Mouse (Mus musculus): ENCODE measurements around the gene Ralgapa1.
"Not testable (repeated sequence)": the region's sequence is repeated elsewhere in the genome, so short reads cannot be mapped to it uniquely, and the experiment has no call there.

Ralgapa1 gene

DNA sequence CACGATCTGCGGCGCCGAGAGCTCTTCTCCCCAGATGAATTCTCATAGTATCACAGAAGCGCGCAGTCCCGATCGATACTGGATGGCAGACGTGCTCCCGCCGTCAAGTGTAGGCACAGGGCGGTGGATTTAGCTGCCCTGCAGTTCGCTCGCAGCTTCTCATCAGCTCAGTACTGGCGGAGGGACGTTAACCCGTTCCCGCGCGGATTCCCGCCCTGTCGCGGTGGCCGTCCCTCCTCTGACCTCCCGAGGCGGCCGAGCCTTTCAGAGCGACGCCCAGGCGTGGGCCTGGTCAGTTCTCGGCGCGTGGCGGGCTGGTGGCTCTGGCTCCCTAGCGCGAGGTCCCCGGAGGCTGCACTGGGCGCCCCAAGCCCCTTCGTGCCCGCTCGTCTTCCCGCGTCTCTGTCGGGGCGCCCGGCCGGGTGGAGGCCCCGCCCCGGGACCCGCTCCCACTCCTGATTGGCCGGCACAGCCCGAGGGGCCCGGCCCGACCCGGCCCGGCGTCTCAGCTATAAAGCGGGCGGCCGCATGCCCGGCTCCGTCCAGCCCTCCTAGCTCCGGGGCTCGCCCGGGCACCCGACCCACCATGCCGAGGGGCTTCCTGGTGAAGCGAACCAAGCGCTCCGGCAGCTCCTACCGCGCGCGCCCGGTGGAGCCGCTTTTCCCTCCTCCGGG, 221.9 kb downstream of the Ralgapa1 start, which contains the start of gene Insm2:
TSS of gene Insm2 (plus strand) at position 541 of the 675 bp plus-strand sequence.
- DNase-seq (ENCODE audit: low read depth, low spot score) = no peak

DNA sequence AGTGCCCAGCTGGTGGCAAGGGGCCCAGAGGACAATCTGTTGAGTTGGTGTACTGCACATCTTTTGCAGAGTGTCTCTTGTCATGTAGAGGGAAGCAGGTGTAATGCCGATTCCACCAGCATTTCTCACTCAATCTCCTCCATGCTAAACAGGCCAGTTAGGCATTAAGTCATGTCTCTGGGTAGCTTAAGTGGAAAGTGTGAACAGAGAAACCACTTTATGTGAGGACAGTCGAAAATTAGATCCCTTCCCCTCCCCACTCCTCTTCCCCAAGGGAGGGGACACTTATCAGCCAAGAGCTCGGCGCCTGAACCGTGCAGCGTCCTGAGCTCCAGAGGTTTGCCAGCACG, 222.5 kb downstream of the Ralgapa1 start:
- no peak for DNase-seq (ENCODE audit: low read depth, low spot score)

DNA sequence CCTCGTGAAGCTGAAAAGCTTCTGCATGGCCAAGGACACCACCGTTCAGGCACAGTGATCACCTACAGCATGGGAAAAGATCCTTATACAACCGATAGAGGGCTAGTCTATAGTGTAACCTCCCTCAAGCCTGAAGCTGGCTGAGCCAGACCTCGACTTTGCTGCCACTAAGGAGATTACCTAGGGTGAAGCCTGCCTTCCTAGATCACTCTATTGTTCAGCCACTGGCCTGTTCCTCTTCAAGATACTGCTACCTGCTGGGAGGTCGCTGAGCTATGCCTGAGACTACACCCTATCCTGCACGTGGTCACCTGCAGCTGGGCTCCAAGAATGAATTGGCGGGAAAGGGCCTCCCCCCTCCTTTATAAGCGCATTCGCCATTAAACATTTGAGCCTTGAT, 234.0 kb downstream of the Ralgapa1 start:
- DNase-seq (ENCODE audit: low read depth, low spot score) = not testable (repeated sequence)

DNA sequence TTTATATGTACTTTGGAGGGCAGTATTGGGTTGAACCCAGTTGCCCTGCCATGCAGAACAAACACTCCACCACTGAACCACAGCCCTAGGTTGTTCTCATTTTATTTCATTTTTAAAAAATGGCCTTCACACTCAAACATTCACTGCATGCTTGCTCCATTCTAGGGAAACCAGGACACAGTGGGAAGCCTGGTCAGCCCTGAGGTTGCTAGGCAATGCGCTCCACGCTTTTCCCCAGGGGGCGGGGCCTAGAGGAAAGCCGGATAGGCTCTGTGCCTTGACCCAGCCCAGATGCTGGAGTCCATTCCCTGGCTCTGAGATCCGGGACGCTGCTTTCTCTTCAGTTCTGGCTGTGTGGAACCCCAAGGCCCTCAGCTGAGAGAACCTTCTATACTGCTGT, 247.2 kb downstream of the Ralgapa1 start:
- DNase-seq (ENCODE audit: low read depth, low spot score) = no peak

DNA sequence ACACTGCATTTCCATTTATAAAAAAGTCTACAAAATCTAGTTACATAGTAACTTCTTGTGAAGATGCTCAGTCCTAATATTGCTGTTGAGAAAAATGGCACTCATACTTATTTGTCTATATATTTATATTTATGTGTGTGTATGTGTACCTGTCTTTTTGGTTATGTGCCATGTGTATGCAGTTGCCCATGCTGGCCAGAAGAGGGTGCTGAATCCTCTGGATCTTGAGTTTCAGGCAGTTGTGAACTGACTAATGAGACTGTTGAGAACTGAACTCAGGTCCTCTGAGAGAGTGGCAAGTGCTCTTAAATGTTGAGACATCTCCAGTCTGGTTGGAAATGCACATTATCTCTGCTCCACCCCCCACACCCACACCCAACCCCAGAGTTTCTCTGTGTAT, 247.9 kb downstream of the Ralgapa1 start:
- DNase-seq (ENCODE audit: low read depth, low spot score) = peak; percentile 34

DNA sequence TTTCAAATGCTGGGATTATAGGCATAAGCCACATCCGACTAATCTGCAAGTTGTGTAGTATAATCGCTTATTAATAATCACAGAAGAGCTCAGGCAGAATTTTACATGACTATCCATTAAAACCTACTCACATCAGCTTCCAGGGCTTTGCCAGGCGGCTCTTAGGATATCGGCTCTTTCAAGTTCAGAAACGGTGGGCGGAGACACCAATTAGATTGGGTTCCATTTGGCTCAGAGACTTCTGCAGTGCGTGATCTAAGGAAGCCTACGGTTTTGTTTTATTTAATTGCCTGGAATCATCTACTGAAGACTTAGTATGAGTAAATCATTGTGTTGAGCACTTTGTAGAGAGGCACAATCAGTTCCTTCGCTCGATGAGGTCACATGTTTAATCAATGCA, 249.3 kb downstream of the Ralgapa1 start:
- DNase-seq (ENCODE audit: low read depth, low spot score) = no peak

DNA sequence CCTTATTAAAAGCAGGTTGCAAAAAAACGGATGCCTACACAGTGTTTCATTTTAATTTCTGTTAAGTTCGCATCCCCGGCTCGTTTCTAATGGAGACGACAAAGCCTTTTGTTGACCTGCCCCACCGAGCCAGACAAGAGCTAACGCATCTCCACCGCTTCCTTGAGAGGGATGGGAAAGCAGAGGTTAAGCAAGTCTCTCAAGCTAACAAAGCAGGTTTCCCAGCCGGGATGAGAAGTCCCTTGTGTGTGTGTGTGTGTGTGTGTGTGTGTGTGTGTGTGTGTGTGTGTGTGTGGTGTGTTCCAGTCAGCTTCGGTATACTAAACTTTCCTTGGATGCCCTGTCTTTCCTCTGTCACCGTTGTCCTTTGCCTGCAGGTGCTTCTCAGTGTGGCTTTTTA, 249.8 kb downstream of the Ralgapa1 start:
- no peak for DNase-seq (ENCODE audit: low read depth, low spot score)

DNA sequence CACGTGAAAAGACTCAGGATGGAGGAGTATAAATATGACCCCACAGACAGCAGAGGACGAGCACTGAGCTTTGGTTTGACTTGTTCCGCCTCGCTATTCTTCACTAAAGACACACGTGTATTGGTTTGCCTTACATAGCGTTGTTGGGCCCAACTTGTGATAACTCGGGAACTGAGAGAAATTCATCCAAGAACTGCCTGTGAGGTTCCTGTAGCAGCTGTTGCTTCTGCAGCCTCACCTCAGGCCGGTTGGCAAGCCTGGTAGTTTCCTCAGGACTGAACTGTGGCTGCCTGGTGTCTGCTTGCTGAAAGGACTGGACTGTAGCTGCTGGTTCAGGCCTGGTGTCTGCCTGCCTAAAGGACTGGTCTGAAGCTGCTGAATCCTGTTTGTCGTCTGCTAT, 250.3 kb downstream of the Ralgapa1 start:
- no peak for DNase-seq (ENCODE audit: low read depth, low spot score)

DNA sequence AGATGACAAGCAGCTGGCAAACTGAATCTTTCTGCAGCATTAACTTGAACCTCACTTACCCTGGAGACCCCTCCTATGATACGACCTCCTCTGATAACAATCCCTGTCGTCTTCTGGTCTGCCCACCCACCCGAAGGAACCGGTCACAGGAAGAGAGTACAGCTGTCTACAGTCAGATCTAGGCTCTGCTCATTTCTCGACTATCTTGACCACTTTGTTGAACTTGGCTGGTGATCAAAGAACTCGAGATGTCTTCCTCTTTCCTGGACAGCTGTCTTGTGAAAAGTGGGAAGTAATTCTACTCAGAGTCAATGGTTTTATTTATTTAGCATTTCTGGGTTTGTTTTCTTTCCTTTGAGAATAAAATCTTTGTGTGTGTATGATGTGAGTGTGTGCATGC, 251.3 kb downstream of the Ralgapa1 start:
- DNase-seq (ENCODE audit: low read depth, low spot score) = no peak

DNA sequence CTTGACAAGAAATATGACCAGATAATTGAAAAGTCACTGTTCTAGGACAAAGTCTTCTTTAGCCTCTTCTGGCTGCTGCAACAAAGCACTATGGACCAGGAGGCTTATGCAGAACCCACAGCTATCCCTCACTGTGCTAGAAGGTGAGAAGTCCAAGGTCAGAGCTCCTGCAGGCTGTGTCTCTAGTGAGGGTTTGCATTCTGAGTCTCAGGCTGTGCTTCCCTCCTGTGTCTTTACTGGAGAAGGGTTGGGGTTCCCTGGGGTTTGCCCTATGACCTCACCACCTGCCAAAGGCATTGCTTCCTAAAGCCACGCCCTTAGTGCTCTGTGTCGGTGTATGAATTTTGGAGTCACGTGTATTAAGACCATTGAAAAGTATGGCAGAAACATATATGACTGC, 252.5 kb downstream of the Ralgapa1 start:
- DNase-seq (ENCODE audit: low read depth, low spot score) = no peak

DNA sequence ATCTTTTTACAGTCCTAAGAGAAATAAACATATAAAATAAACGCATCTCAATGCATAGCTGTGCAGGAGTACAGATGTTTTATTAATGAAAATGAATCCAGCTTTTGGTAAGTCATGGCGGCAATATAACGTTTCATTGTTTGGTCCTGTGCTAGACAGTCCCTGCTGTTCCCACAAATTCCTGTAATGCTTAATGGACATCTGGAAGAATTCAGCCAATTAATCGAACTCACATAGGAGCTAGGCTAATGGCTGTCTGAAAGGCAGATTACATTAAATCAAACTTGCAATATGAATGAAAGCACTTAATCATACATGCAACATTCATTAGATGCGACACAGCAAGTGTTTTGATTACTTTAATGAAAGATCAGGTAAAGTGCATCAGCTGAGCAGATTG, 254.1 kb downstream of the Ralgapa1 start:
- DNase-seq (ENCODE audit: low read depth, low spot score) = no peak

DNA sequence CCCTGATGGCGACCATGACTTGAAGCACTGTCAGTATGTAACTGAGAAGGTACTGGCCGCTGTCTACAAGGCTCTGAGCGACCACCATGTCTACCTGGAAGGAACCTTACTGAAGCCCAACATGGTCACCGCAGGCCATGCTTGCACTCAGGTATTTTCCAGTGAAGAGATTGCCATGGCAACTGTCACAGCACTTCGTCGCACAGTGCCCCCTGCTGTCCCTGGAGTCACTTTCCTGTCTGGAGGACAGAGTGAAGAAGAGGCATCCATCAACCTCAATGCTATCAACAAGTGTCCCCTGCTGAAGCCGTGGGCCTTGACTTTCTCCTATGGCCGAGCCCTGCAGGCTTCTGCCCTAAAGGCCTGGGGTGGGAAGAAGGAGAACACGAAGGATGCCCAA, 255.1 kb downstream of the Ralgapa1 start:
- peak; percentile 10 for DNase-seq (ENCODE audit: low read depth, low spot score)

DNA sequence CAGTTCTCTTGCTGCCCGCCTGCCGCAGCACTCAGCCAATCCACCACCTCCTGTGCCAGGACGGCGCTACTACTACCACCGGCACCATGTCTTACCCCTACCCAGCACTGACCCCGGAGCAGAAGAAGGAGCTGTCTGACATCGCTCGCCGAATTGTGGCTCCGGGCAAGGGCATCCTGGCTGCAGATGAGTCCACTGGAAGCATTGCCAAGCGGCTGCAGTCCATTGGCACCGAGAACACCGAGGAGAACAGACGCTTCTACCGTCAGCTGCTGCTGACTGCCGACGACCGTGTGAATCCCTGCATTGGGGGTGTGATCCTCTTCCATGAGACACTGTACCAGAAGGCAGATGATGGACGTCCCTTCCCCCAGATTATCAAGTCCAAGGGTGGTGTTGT, 255.8 kb downstream of the Ralgapa1 start, which contains the start of gene Aldoart2:
TSS of gene Aldoart2 (plus strand) at position 34 of the 400 bp plus-strand sequence.
- DNase-seq (ENCODE audit: low read depth, low spot score) = no peak

DNA sequence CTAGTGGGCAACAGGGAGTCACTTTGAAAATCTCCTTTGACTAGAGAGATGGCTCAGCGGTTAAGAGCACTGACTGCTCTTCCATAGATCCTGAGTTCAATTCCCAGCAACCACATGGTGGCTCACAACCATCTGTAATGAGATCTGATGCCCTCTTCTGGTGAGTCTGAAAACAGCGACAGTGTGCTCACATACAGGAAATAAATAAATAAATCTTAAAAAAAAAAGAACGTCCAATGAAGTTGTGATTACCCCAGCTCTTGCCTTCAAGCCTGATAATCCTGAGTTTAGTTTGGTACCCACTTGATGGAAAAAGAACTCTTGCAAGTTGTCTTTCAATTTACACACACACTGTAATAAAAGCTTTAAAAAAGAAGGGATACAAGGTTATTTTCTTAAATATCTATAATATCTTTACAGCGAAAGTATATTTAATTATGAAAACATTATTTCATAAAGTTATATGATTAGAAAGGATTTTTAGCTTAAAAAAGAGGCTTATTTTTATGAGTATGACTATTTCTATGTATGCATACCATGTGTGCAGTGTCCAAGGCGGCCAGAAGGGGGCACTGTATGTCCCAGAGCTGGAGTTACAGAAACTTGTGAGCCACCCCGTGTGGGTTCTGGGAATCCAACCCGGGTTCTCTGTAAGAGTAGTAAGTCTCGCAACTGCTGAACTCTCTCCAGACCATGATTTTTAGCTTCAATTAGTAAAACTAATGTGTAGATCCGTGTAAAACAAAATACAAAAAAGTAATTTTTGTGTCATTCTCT, 256.6 kb downstream of the Ralgapa1 start:
- DNase-seq (ENCODE audit: low read depth, low spot score) = peak; percentile 30

DNA sequence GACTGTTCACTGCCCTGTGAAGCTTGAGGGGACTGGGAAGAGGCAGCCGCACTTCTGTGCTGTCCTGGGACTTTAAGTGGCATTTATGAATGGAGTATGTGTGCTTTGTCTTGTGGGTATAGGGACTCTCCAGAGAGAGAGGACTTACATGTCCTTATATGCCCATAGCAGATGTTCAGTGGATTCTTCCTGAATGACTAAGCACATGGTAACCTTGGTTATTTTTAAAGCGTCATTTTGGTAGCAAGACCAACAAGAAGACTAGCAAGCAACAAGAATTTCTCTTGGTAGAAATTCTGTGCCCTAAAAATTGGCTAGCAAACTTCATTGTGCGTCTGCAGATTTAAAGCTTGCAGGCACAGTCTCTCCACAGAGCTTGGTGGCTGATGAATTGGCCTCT, 257.2 kb downstream of the Ralgapa1 start:
- no peak for DNase-seq (ENCODE audit: low read depth, low spot score)

DNA sequence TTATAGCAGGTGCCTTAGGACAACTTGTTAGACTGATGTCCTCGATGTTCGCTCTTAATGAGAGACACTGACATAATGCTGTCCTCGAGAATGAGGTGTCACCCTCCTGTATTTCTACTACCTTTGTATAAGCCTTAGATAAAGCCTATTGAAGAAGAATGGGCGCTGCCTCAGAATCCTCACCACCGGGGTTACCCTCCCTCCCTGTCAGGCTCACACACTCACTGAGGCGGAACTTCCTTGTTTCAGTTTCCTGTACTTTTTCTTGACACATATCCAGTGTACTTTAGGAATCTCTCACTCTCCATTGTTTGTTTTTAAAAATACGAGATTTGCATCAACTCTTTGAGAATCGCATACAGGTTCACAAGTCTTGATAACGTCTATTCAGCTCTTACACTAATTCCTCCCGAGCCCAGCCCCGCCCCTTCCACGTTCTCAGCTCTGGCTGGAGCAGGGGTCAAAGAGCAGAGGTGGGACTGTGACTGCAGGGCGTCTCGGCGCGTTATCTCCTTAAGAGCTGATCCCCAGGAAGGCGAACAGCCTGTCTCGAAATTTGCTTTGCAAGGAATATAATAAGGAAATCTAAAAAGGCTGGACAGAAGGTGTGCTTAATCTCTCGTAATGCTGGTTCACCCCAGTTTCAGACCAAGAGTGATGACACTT, 260.8 kb downstream of the Ralgapa1 start:
- DNase-seq (ENCODE audit: low read depth, low spot score) = peak; percentile 70

DNA sequence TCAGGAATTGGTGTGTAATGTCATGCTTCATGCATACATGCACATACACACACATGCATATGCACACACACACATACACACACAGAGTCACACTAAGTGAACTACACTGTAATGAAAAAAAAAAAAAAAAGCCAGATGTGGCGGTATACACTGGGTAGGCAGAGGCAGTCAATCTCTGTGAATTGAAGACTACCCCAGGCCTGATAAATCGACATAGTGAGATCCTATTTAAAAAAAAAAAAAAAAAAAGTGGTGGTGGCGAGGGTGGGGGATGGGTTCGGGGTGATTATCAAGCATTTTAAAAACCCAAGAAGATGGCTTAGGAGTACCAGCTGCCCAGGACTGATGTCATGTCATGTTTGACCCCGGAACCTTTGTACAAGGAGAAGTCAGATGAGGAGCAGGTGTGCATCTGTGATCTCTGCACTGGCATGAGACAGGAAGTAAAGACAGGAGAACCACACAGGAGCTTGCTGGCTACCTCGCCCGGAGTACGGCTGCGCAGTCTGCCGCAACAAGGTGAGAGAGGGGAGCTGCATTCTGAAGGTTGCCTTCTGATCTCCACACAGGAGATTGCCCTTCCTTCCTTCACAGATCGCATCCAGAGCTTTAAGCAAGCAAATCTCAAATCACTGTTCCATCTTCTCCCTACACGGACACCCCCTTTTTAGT, 261.6 kb downstream of the Ralgapa1 start:
- DNase-seq (ENCODE audit: low read depth, low spot score) = peak; percentile 63

DNA sequence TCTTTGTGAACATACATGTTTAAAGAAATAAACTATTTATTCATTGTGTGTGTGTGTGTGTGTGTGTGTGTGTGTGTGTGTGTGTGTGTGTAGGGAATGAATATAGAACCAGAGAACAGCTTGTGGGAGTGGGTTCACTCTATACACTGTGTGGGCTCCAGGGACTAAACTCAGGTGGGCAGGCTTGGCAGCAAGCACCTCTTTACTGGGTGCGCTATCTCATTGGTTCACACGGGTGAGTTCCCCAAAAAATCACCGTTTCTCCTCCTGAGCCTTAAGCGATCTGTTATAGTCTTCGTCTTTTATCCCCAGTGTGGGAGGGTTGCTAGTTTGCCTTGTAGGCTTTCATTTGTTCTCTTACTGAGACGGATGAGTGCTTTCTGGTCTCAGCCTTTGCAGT, 263.1 kb downstream of the Ralgapa1 start:
- no peak for DNase-seq (ENCODE audit: low read depth, low spot score)

DNA sequence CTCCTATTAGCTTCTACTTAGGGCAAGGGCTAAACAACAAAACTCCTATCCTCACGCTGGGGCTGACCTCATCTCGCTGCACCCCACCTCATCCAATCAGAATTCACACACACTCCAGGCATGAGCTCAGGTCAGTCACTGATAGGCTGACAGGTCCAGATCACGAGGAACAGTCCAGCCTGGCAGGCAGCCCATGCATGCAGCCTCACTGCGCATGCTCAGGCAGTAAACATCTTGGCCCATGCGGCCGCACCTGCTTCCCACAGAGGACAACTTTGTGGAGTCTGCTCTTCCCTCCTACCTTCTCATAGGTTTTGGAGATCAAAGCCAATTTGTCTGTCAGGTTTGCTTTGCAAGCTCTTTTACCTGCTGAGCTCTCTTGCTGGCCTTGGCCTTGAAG, 266.1 kb downstream of the Ralgapa1 start:
- not testable (repeated sequence) for DNase-seq (ENCODE audit: low read depth, low spot score)
